Mouse (Mus musculus) spleen, postnatal 4 days (tissue): ENCODE data around the gene Arhgap29.

Experiments
- DNase-seq, 2 experiments: peaks; one replicate each; pipeline ENCODE4 v3.0.0; 2022; ENCODE audit warnings: low spot score in 2 of 2

Arhgap29 gene

GRCm38 (mm10) chr3:121941204-121941745 is 11.1 kb upstream of the Arhgap29 start:
- no peak for DNase-seq

DNA sequence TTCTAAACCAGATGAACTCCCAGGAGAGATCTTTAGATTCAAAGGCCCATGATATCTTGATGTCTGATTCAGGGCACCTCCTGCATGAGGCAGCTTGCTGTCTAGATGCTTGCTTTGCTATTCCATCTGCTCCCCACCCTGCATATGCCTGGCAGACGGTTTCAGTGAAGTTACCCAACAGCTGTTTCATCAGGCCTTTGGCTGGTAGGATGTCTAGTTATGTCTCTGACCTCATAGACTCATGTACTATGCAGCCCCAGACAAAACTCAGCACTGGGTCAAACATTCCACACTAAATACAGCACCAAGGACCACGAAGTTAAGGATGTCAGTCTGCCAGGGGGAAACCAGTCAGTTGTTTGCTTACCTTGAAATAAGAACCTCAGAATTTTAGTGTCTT is 6.4 kb upstream of the Arhgap29 start:
- peak in 1 of 2 experiments; percentile 40 for DNase-seq

- peak in 1 of 2 experiments; percentile 17 for DNase-seq
Observed at GRCm38 (mm10) chr3:121946765-121947164, 5.6 kb upstream of the Arhgap29 start.

GRCm38 (mm10) chr3:121950139-121950538 is 2.2 kb upstream of the Arhgap29 start:
- DNase-seq, result no peak

DNA sequence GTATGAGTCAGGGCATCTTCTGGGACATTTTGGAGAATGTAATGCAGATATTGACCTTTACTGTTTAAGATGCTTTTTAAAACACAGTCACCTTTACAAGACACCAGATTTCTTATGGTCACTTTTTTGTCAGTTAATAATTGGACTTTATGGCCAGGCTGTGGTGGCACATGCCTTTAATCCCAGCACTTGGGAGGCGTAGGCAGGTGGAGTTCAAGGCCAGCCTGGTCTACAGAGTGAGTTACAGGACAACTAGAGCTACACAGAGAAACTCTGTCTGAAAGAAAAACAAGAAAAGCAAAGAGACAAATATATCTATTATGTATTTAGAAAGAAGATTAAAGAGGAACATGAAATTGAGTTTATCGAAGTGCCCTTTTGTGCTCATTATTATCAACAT is 1.2 kb upstream of the Arhgap29 start:
- DNase-seq, result peak in 1 of 2 experiments; percentile 34

DNA sequence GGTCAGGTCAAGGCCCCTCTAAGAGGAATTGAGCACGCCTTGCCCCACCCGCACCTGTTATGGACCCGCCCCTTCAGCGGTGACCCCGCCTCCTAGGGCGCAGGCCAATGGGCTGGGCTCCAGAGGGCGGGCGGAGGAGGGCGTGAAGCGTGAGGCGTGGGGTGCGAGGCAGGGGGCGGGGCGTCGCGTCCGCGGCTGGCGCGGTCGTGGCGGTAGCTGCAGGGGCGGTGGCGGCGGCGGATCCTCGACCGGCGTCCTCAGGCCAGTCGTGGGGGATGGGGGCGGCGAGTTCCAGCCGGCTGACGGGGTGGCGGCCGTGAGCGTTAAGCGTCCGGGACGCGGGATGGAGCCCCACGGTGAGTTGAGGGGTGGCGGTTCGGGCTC is 700 bp downstream of the Arhgap29 start:
- DNase-seq, result peak; percentile 77 to 86

DNA sequence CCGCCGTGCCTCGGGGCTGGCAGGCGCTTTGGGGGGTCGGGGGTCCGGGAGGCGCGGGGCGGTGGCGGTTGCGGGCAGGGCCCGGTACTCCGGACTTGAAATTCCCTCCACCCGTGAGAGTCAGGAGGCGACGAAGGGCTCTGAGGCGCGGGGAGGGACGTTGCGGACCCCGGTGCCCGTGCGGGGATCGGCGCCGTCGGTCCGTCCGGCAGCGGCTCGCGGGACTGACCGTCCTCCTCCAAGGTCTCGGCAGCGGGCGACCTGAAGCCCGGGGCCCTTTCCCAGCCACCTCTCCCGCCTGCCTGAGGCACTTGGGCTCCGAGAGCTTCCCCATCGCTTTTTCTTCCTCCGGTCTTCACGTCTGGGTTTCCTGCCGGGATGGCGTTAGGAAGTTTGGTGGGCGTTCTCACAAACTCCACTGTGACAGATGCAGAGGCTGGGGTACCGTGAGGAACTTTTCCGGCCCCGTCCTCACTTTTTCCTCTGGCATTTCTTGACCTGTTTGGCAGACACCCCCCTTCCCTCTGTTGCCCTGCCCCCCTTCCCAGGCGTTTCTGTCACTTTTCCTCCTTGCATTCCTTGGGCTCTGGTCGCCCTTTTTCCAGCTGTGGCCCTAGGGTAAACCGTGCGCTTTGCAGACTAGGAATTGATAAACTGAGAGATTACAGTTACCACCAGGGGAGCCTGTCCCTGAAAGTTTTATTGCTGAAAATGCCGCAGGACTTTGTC is 1.3 kb downstream of the Arhgap29 start:
- DNase-seq, result peak in 1 of 2 experiments; percentile 64

DNA sequence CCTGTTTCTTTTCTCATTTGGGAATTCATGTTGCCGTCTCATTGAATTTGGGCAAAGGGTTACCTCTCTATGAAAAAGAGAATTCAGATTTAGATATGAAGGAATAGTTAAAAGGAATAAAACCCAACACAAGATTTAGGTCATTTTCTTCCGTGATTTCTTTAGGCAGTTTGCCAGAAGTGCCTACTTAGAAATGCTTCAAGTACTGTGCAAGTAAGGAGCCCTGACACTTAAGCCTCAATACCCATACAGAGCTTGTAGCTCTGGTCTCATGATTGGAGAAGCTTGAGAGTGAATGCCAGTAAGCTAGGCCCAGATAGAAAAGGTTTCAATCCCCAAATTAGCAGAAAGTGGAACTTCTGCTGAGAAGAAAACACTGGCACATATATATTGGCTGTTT is 2.1 kb downstream of the Arhgap29 start:
- no peak for DNase-seq

- peak in 1 of 2 experiments; percentile 26 for DNase-seq
Observed at GRCm38 (mm10) chr3:121955527-121955926, 3.2 kb downstream of the Arhgap29 start.

GRCm38 (mm10) chr3:121956789-121957188 is 4.4 kb downstream of the Arhgap29 start:
- DNase-seq, result peak in 1 of 2 experiments; percentile 47

- no peak for DNase-seq
Observed at GRCm38 (mm10) chr3:121957606-121958344, 5.4 kb downstream of the Arhgap29 start.

DNA sequence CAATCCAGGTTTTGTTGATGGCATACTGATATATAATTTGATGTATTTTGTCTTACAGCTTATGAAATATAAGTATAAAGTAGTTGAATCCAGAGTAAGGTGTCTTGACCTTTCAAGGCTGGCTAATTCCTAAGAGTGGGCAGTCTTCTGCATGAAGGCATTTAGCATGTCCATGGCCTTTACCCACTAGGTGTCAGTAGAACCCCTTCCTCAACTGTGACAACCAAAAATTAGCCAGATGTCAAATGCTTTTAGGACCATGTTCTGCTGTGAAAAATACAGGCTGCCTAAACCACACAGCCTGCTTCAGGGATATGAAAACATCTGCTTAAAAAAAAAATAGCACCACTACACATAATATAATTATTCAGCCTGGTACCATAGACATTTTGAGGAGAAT is 11.8 kb downstream of the Arhgap29 start:
- no peak for DNase-seq

- DNase-seq, result peak; percentile 75 to 86
Observed at GRCm38 (mm10) chr3:121967681-121968476, 15.5 kb downstream of the Arhgap29 start.

DNA sequence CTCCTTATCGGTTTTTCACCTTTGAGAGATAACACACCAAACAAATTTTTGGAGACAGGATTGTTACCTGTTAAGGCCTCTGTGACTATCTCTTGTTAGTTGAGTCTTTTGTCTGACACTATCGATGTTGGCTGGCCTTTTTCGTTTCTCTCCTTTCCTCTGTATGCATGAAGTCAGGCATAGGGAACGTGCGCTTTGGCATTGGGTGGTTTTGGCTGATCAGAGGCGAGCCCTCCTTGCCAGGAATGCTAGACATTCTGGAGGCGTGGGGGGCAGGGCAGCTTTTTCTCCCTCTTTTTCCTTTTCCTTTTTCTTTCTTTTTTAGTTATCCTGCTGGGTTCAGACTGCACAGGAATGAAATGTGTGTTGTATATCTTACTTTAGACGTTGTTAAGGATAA is 16.3 kb downstream of the Arhgap29 start:
- DNase-seq, result no peak

DNA sequence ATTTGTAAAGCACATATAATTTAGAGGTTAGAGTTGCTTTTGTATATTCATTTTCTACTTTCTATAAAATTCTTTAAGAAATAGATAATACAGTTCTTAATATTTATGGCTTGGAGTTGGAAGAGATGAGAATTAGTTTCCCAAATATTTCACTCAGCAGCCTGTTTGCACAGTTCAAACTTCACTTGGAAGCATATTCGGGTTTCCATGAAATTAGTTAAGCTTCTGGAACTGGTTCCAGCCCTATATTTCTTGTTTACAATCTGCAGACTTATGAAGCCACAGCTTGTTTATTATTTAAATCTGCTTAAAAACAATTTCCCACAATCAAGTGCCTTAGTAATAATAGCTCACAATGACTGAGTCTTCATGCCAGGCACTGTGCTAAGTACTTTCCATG is 17.1 kb downstream of the Arhgap29 start:
- DNase-seq, result no peak

GRCm38 (mm10) chr3:121973761-121974160 is 21.4 kb downstream of the Arhgap29 start:
- DNase-seq, result no peak

DNA sequence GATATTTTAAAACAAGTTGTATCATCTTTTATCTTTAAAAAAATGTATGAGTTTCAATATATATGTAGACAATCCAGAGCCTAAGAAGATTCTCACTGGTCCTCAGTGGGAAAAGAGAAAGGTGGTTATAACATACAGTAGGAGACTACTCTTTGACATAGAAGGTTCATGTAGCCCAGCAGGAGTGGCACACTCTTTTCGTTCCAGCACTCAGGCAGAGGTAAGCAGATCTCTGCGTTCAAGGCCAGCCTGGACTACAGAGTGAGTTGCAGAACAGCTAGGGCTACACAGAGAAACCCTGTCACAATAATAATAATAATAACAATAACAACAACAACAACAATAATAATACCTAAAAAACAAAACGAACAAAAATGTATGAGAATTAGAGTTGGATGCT is 23.0 kb downstream of the Arhgap29 start:
- no peak for DNase-seq

DNA sequence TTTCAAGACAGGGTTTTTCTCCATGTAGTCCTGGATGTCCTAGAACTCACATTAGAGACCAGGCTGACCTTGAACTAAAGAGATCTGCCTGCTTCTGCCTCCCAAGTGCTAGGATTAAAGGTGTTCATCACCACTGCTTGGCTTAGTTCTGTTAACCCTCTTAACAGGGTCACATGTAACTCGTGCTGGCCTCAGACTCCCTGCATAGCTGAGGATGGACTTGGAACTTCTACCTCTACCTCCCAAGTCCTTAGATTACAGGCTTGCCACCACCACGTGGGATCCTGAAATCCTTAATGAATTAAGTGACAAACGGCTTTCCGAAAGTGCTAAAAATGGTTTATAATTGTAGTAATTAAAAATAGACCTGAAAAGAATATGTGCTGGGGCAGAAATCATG is 29.0 kb downstream of the Arhgap29 start:
- DNase-seq, result no peak

DNA sequence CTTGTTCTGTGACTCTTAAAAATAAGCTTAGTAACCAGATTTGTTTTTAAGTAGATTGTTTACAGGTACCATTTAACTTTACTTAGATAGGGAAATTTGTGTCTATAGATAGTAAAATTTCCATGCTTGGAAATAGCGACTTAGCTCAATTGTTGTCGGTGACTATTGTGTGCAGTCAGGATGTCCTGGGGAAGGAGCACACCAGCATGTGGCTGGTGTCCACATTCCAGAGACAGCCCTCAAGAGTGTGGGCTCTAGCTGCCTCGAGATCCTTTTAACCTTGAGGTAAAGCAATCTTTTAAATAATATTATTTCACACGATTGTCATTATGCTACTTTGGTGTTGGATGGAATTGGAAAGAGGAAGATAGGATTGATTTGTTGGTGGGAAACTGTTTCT is 30.1 kb downstream of the Arhgap29 start:
- DNase-seq, result no peak

DNA sequence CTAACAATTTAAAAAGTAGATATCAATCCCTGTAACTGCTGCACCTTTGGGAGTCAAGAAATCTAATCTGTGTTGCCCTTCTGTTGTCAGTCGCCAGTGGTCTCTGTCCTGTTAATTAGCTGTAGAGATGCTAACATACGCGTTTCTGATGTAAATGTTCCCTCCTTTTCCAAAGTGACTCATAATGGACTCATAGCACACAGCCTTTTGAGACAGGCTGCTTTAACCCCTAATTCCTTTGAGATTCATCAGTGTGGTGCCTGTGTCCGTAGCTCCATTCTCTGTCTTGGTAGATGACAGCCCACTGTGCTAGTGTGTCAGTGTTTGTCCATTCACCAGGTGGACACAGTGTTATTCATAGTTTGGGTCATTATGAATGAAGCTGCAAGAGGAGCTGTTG is 42.8 kb downstream of the Arhgap29 start:
- no peak for DNase-seq

DNA sequence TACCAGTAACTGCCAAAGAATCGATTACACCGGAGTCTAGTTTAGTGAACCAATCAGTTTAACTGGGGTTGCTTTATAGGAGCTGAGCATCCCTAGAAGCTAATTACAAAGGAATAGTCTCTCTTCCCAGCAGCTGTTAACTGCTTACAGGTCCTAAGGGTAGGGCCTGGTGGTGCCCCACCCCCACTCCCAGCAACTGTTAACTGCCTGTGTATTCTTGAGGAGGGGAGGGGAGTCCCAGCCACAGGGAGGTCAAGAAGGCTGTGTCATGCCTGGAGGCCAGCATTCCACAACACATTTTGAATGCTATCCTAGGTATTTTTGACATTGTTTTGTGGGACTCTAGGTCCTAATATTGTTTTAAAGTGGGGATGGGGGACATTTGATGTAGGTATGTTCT is 47.6 kb downstream of the Arhgap29 start:
- no peak for DNase-seq

- DNase-seq, result no peak
Observed at GRCm38 (mm10) chr3:122001568-122001967, 49.2 kb downstream of the Arhgap29 start.
